Mouse (Mus musculus): ENCODE measurements around the gene 3110082I17Rik. TPM values are rescaled to one million over a fixed set of nuclear protein-coding genes. Genes with fewer than 3 reads are reported as not detected.
A peak's percentile ranks its signal among the peaks of the same experiment; 100 is the strongest.

Gene 3110082I17Rik
- polyA plus RNA-seq, 1 experiment from 2014 or later, result 21.9 TPM

GRCm38 (mm10) chr5:139423026-139423865 is 37.1 kb downstream of the 3110082I17Rik start, which contains the start of gene Gper1:
Gper1 (plus strand) TSS chr5:139423151.
- Histone ChIP-seq H3K4me1 (ENCODE audit: control insufficient read depth, insufficient read depth, low read length) (peaks cover 12% of the 10 kb centered on the region), H3K27me3 (ENCODE audit: control insufficient read depth, insufficient read depth, low read length) (peaks cover 39% of the 10 kb centered on the region), H3K4me2 (0 out of 2 replicates have a peak within 1 kb of the TSS, but pooled peaks have one; percentile 12), H3K36me3 (ENCODE audit: control insufficient read depth, insufficient read depth, low read length) (no peaks in the 10 kb centered on the region), H3K4me3 (ENCODE audit: low read depth, low read length) (no peak within 1 kb of the TSS), H3K9ac (ENCODE audit: low read depth, low read length) (no peak within 1 kb of the TSS), H3K27ac (ENCODE audit: low read depth, low read length) (no peak within 1 kb of the TSS), H3K9me3 (replicated peaks; ENCODE audit: control insufficient read depth, low read length) (no peaks in the 10 kb centered on the region)
- 59% methylated on average over 21 of the region's 21 CpGs for WGBS (ENCODE audit: insufficient replicate concordance)
- ATAC-seq (replicated peaks; ENCODE audit: insufficient number of reproducible peaks, low FRiP score, low TSS enrichment), result no peak

- 10% methylated on average over 3 of the region's 3 CpGs for WGBS (ENCODE audit: insufficient replicate concordance)
- H3K4me3 ChIP-seq (ENCODE audit: low read depth, low read length), result no peak overlapping the region
- no peaks in the 10 kb centered on the region for H3K9me3 ChIP-seq (replicated peaks; ENCODE audit: control insufficient read depth, low read length)
- no peak overlapping the region for H3K9ac ChIP-seq (ENCODE audit: low read depth, low read length)
- no peak overlapping the region for H3K4me2 ChIP-seq
- no peak for ATAC-seq (replicated peaks; ENCODE audit: insufficient number of reproducible peaks, low FRiP score, low TSS enrichment)
- H3K27me3 ChIP-seq (ENCODE audit: control insufficient read depth, insufficient read depth, low read length), result peaks cover 48% of the 10 kb centered on the region
- H3K4me1 ChIP-seq (ENCODE audit: control insufficient read depth, insufficient read depth, low read length), result peaks cover 14% of the 10 kb centered on the region
- H3K36me3 ChIP-seq (ENCODE audit: control insufficient read depth, insufficient read depth, low read length), result no peaks in the 10 kb centered on the region
- H3K27ac ChIP-seq (ENCODE audit: low read depth, low read length), result no peak overlapping the region
Measured at GRCm38 (mm10) chr5:139418633-139419032, 41.7 kb downstream of the 3110082I17Rik start.

GRCm38 (mm10) chr5:139418110-139418509 is 42.2 kb downstream of the 3110082I17Rik start:
- Histone ChIP-seq H3K27ac (ENCODE audit: low read depth, low read length) (no peak overlapping the region), H3K4me2 (no peak overlapping the region), H3K4me3 (ENCODE audit: low read depth, low read length) (no peak overlapping the region), H3K9ac (ENCODE audit: low read depth, low read length) (no peak overlapping the region), H3K36me3 (ENCODE audit: control insufficient read depth, insufficient read depth, low read length) (no peaks in the 10 kb centered on the region), H3K9me3 (replicated peaks; ENCODE audit: control insufficient read depth, low read length) (no peaks in the 10 kb centered on the region), H3K4me1 (ENCODE audit: control insufficient read depth, insufficient read depth, low read length) (peaks cover 14% of the 10 kb centered on the region), H3K27me3 (ENCODE audit: control insufficient read depth, insufficient read depth, low read length) (peaks cover 51% of the 10 kb centered on the region)
- ATAC-seq (replicated peaks; ENCODE audit: insufficient number of reproducible peaks, low FRiP score, low TSS enrichment), result no peak
- WGBS (ENCODE audit: insufficient replicate concordance), result 62% methylated on average over 2 of the region's 2 CpGs

DNA sequence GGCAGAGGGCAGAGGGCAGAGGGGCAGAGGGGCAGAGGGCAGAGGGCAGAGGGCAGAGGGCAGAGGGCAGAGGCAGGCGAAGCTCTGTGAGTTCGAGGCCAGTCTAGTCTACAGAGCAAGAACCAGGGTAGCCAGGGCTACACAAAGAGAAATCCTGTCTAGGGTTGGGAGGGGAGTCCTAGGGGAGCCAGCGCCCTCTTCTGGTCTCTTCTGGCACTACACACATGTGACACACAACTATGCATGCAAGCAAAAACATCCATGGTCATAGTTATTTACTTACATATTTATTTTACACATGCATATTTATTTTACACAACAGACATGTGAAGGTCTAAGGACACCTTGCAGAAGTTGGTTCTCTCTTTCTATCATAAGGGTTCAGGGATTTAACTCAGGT is 42.8 kb downstream of the 3110082I17Rik start:
- H3K9ac ChIP-seq (ENCODE audit: low read depth, low read length), result no peak overlapping the region
- H3K4me3 ChIP-seq (ENCODE audit: low read depth, low read length), result no peak overlapping the region
- no peak overlapping the region for H3K27ac ChIP-seq (ENCODE audit: low read depth, low read length)
- ATAC-seq (replicated peaks; ENCODE audit: insufficient number of reproducible peaks, low FRiP score, low TSS enrichment), result no peak
- H3K4me1 ChIP-seq (ENCODE audit: control insufficient read depth, insufficient read depth, low read length), result peaks cover 14% of the 10 kb centered on the region
- no peaks in the 10 kb centered on the region for H3K36me3 ChIP-seq (ENCODE audit: control insufficient read depth, insufficient read depth, low read length)
- H3K9me3 ChIP-seq (replicated peaks; ENCODE audit: control insufficient read depth, low read length), result no peaks in the 10 kb centered on the region
- peaks cover 51% of the 10 kb centered on the region for H3K27me3 ChIP-seq (ENCODE audit: control insufficient read depth, insufficient read depth, low read length)
- no peak overlapping the region for H3K4me2 ChIP-seq
- WGBS (ENCODE audit: insufficient replicate concordance), result 84% methylated on average over 3 of the region's 3 CpGs

- H3K9ac ChIP-seq (ENCODE audit: low read depth, low read length), result no peak overlapping the region
- H3K4me2 ChIP-seq, result no peak overlapping the region
- no peak overlapping the region for H3K27ac ChIP-seq (ENCODE audit: low read depth, low read length)
- no peak for ATAC-seq (replicated peaks; ENCODE audit: insufficient number of reproducible peaks, low FRiP score, low TSS enrichment)
- no peaks in the 10 kb centered on the region for H3K9me3 ChIP-seq (replicated peaks; ENCODE audit: control insufficient read depth, low read length)
- no peak overlapping the region for H3K4me3 ChIP-seq (ENCODE audit: low read depth, low read length)
- peaks cover 14% of the 10 kb centered on the region for H3K4me1 ChIP-seq (ENCODE audit: control insufficient read depth, insufficient read depth, low read length)
- H3K36me3 ChIP-seq (ENCODE audit: control insufficient read depth, insufficient read depth, low read length), result no peaks in the 10 kb centered on the region
- 92% methylated on average over 4 of the region's 4 CpGs for WGBS (ENCODE audit: insufficient replicate concordance)
- H3K27me3 ChIP-seq (ENCODE audit: control insufficient read depth, insufficient read depth, low read length), result peaks cover 48% of the 10 kb centered on the region
Measured at GRCm38 (mm10) chr5:139416942-139417341, 43.4 kb downstream of the 3110082I17Rik start.

- no peak overlapping the region for H3K4me2 ChIP-seq
- no peak overlapping the region for H3K4me3 ChIP-seq (ENCODE audit: low read depth, low read length)
- 84% methylated on average over 5 of the region's 5 CpGs for WGBS (ENCODE audit: insufficient replicate concordance)
- H3K9me3 ChIP-seq (replicated peaks; ENCODE audit: control insufficient read depth, low read length), result no peaks in the 10 kb centered on the region
- peaks cover 20% of the 10 kb centered on the region for H3K4me1 ChIP-seq (ENCODE audit: control insufficient read depth, insufficient read depth, low read length)
- no peak overlapping the region for H3K27ac ChIP-seq (ENCODE audit: low read depth, low read length)
- H3K36me3 ChIP-seq (ENCODE audit: control insufficient read depth, insufficient read depth, low read length), result no peaks in the 10 kb centered on the region
- no peak overlapping the region for H3K9ac ChIP-seq (ENCODE audit: low read depth, low read length)
- peaks cover 46% of the 10 kb centered on the region for H3K27me3 ChIP-seq (ENCODE audit: control insufficient read depth, insufficient read depth, low read length)
- no peak for ATAC-seq (replicated peaks; ENCODE audit: insufficient number of reproducible peaks, low FRiP score, low TSS enrichment)
Measured at GRCm38 (mm10) chr5:139415001-139415400, 45.3 kb downstream of the 3110082I17Rik start.

DNA sequence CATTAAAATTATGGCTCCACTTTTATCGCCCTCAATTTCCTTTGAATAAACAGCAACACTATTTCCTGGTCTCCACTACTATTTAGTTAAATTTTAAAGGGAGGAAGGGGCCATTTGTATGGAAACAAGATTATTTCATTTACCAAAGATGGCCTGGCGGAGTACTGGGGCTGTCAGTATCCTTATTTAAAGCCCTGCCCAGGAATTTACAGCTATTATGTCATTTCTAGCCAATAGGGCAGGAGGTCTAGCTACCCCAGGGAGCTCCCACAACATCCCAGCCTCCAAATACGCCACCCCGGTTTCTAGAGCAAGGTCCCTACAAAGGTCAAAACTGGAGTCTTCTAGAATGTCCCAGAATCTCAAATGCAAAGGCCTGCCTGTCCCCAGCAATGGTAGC is 46.8 kb downstream of the 3110082I17Rik start:
- no peaks in the 10 kb centered on the region for H3K9me3 ChIP-seq (replicated peaks; ENCODE audit: control insufficient read depth, low read length)
- 87% methylated on average over 4 of the region's 4 CpGs for WGBS (ENCODE audit: insufficient replicate concordance)

GRCm38 (mm10) chr5:139411665-139412314 is 48.5 kb downstream of the 3110082I17Rik start:
- Histone ChIP-seq H3K4me3 (ENCODE audit: low read depth, low read length) (no peak overlapping the region), H3K9me3 (replicated peaks; ENCODE audit: control insufficient read depth, low read length) (no peaks in the 10 kb centered on the region), H3K9ac (ENCODE audit: low read depth, low read length) (no peak overlapping the region), H3K4me2 (no peak overlapping the region), H3K4me1 (ENCODE audit: control insufficient read depth, insufficient read depth, low read length) (peaks cover 16% of the 10 kb centered on the region), H3K27ac (ENCODE audit: low read depth, low read length) (no peak overlapping the region), H3K27me3 (ENCODE audit: control insufficient read depth, insufficient read depth, low read length) (peaks cover 48% of the 10 kb centered on the region), H3K36me3 (ENCODE audit: control insufficient read depth, insufficient read depth, low read length) (no peaks in the 10 kb centered on the region)
- no peak for ATAC-seq (replicated peaks; ENCODE audit: insufficient number of reproducible peaks, low FRiP score, low TSS enrichment)
- 67% methylated on average over 15 of the region's 15 CpGs for WGBS (ENCODE audit: insufficient replicate concordance)

More for the DNA sequence above, 46.8 kb downstream of the 3110082I17Rik start:
- no peak overlapping the region for H3K9ac ChIP-seq (ENCODE audit: low read depth, low read length)
- no peak for ATAC-seq (replicated peaks; ENCODE audit: insufficient number of reproducible peaks, low FRiP score, low TSS enrichment)
- peaks cover 50% of the 10 kb centered on the region for H3K27me3 ChIP-seq (ENCODE audit: control insufficient read depth, insufficient read depth, low read length)
- no peak overlapping the region for H3K4me3 ChIP-seq (ENCODE audit: low read depth, low read length)
- no peak overlapping the region for H3K4me2 ChIP-seq
- peaks cover 19% of the 10 kb centered on the region for H3K4me1 ChIP-seq (ENCODE audit: control insufficient read depth, insufficient read depth, low read length)
- no peak overlapping the region for H3K27ac ChIP-seq (ENCODE audit: low read depth, low read length)
- H3K36me3 ChIP-seq (ENCODE audit: control insufficient read depth, insufficient read depth, low read length), result no peaks in the 10 kb centered on the region
